Mouse (Mus musculus): ENCODE measurements around the gene BC017158. TPM values are rescaled to one million over a fixed set of nuclear protein-coding genes. Genes with fewer than 3 reads are reported as not detected.
"Not testable (repeated sequence)": the region's sequence is repeated elsewhere in the genome, so short reads cannot be mapped to it uniquely, and the experiment has no call there.

Gene BC017158
- 38.2 and 42.3 TPM in 2 replicates for polyA plus RNA-seq (2014; fragmentation: Nextera tagmentation; extraction: Ambion mirVana)

- no peaks in the 10 kb centered on the region for H3K9me3 ChIP-seq (ENCODE audit: control insufficient read depth, low read length)
- H3K4me2 ChIP-seq = peak within 1 kb of the TSS; percentile 95
- H3K27ac ChIP-seq (ENCODE audit: low read depth, low read length) = peak within 1 kb of the TSS; percentile 83
- peak within 1 kb of the TSS; percentile 84 for H3K4me3 ChIP-seq (ENCODE audit: low read depth, low read length)
- 1% methylated on average over 47 of the region's 47 CpGs for whole genome bisulfite sequencing
- H3K36me3 ChIP-seq (ENCODE audit: control insufficient read depth, insufficient read depth, low read length) = 0 out of 2 replicates have a peak, but pooled peaks cover 3% of the 10 kb centered on the region
- H3K27me3 ChIP-seq (replicated peaks; ENCODE audit: control insufficient read depth, insufficient read depth, low read length) = no peaks in the 10 kb centered on the region
- ATAC-seq (replicated peaks; ENCODE audit: low FRiP score) (peak; percentile 59), DNase-seq (ENCODE audit: low spot score) (peak; percentile 78)
- peak within 1 kb of the TSS; percentile 98 for H3K9ac ChIP-seq (ENCODE audit: low read depth, low read length)
- peaks cover 38% of the 10 kb centered on the region for H3K4me1 ChIP-seq (replicated peaks; ENCODE audit: control insufficient read depth, insufficient read depth, low read length)
These were observed at the start of gene BC017158 for GRCm38 (mm10) chr7:128297617-128298480. Gene BC017158 (minus strand): TSS chr7:128298170.

- WGBS = 62% methylated on average over 8 of the region's 8 CpGs
These were observed 49.0 kb upstream of the BC017158 start for GRCm38 (mm10) chr7:128346991-128347390.

GRCm38 (mm10) chr7:128346522-128346921 is 48.6 kb upstream of the BC017158 start:
- peaks cover 4% of the 10 kb centered on the region; the same call in 1 of the 2 replicates for H3K9me3 ChIP-seq (ENCODE audit: control insufficient read depth, low read length)
- H3K4me1 ChIP-seq (replicated peaks; ENCODE audit: control insufficient read depth, insufficient read depth, low read length) = no peaks in the 10 kb centered on the region
- H3K4me3 ChIP-seq (ENCODE audit: low read depth, low read length) = no peak overlapping the region
- WGBS = 49% methylated on average over 2 of the region's 2 CpGs
- DNase-seq (ENCODE audit: low spot score) = peak; percentile 29
- H3K9ac ChIP-seq (ENCODE audit: low read depth, low read length) = no peak overlapping the region
- ATAC-seq (replicated peaks; ENCODE audit: low FRiP score) = no peak
- H3K27me3 ChIP-seq (replicated peaks; ENCODE audit: control insufficient read depth, insufficient read depth, low read length) = no peaks in the 10 kb centered on the region
- no peak overlapping the region for H3K4me2 ChIP-seq
- H3K27ac ChIP-seq (ENCODE audit: low read depth, low read length) = no peak overlapping the region
- no peaks in the 10 kb centered on the region for H3K36me3 ChIP-seq (ENCODE audit: control insufficient read depth, insufficient read depth, low read length)

More at GRCm38 (mm10) chr7:128346991-128347390, 49.0 kb upstream of the BC017158 start:
- ATAC-seq (replicated peaks; ENCODE audit: low FRiP score) (no peak), DNase-seq (ENCODE audit: low spot score) (no peak)
- no peaks in the 10 kb centered on the region for H3K36me3 ChIP-seq (ENCODE audit: control insufficient read depth, insufficient read depth, low read length)
- H3K27me3 ChIP-seq (replicated peaks; ENCODE audit: control insufficient read depth, insufficient read depth, low read length) = no peaks in the 10 kb centered on the region
- no peak overlapping the region for H3K4me2 ChIP-seq
- H3K9me3 ChIP-seq (ENCODE audit: control insufficient read depth, low read length) = peaks cover 4% of the 10 kb centered on the region; the same call in 1 of the 2 replicates
- H3K4me3 ChIP-seq (ENCODE audit: low read depth, low read length) = no peak overlapping the region
- H3K4me1 ChIP-seq (replicated peaks; ENCODE audit: control insufficient read depth, insufficient read depth, low read length) = no peaks in the 10 kb centered on the region
- H3K27ac ChIP-seq (ENCODE audit: low read depth, low read length) = no peak overlapping the region
- H3K9ac ChIP-seq (ENCODE audit: low read depth, low read length) = no peak overlapping the region

- no peak overlapping the region for H3K27ac ChIP-seq (ENCODE audit: low read depth, low read length)
- no peaks in the 10 kb centered on the region for H3K36me3 ChIP-seq (ENCODE audit: control insufficient read depth, insufficient read depth, low read length)
- no peak for ATAC-seq (replicated peaks; ENCODE audit: low FRiP score)
- DNase-seq (ENCODE audit: low spot score) = peak; percentile 9
- 79% methylated on average over 6 of the region's 6 CpGs for WGBS
- H3K27me3 ChIP-seq (replicated peaks; ENCODE audit: control insufficient read depth, insufficient read depth, low read length) = no peaks in the 10 kb centered on the region
- no peak overlapping the region for H3K4me3 ChIP-seq (ENCODE audit: low read depth, low read length)
- no peak overlapping the region for H3K4me2 ChIP-seq
- H3K9me3 ChIP-seq (ENCODE audit: control insufficient read depth, low read length) = peaks cover 4% of the 10 kb centered on the region; the same call in 1 of the 2 replicates
- H3K4me1 ChIP-seq (replicated peaks; ENCODE audit: control insufficient read depth, insufficient read depth, low read length) = no peaks in the 10 kb centered on the region
- H3K9ac ChIP-seq (ENCODE audit: low read depth, low read length) = no peak overlapping the region
These were observed 47.7 kb upstream of the BC017158 start for GRCm38 (mm10) chr7:128345691-128346090.

GRCm38 (mm10) chr7:128344928-128345653 is 47.1 kb upstream of the BC017158 start:
- Histone ChIP-seq H3K27ac (ENCODE audit: low read depth, low read length) (no peak overlapping the region), H3K4me2 (no peak overlapping the region), H3K9me3 (ENCODE audit: control insufficient read depth, low read length) (peaks cover 4% of the 10 kb centered on the region; the same call in 1 of the 2 replicates), H3K9ac (ENCODE audit: low read depth, low read length) (no peak overlapping the region), H3K27me3 (replicated peaks; ENCODE audit: control insufficient read depth, insufficient read depth, low read length) (no peaks in the 10 kb centered on the region), H3K4me3 (ENCODE audit: low read depth, low read length) (no peak overlapping the region), H3K4me1 (replicated peaks; ENCODE audit: control insufficient read depth, insufficient read depth, low read length) (no peaks in the 10 kb centered on the region), H3K36me3 (ENCODE audit: control insufficient read depth, insufficient read depth, low read length) (no peaks in the 10 kb centered on the region)
- 53% methylated on average over 6 of the region's 6 CpGs for WGBS
- ATAC-seq (replicated peaks; ENCODE audit: low FRiP score) (peak; percentile 60; the same call in 1 of the 2 replicates), DNase-seq (ENCODE audit: low spot score) (peak; percentile 43)

GRCm38 (mm10) chr7:128344488-128344887 is 46.5 kb upstream of the BC017158 start:
- DNase-seq (ENCODE audit: low spot score) (no peak), ATAC-seq (replicated peaks; ENCODE audit: low FRiP score) (no peak)
- H3K4me2 ChIP-seq = no peak overlapping the region
- no peaks in the 10 kb centered on the region for H3K4me1 ChIP-seq (replicated peaks; ENCODE audit: control insufficient read depth, insufficient read depth, low read length)
- WGBS = 79% methylated on average over 7 of the region's 7 CpGs
- H3K9me3 ChIP-seq (ENCODE audit: control insufficient read depth, low read length) = peaks cover 4% of the 10 kb centered on the region; the same call in 1 of the 2 replicates
- no peaks in the 10 kb centered on the region for H3K36me3 ChIP-seq (ENCODE audit: control insufficient read depth, insufficient read depth, low read length)
- H3K27ac ChIP-seq (ENCODE audit: low read depth, low read length) = no peak overlapping the region
- no peak overlapping the region for H3K9ac ChIP-seq (ENCODE audit: low read depth, low read length)
- no peaks in the 10 kb centered on the region for H3K27me3 ChIP-seq (replicated peaks; ENCODE audit: control insufficient read depth, insufficient read depth, low read length)
- no peak overlapping the region for H3K4me3 ChIP-seq (ENCODE audit: low read depth, low read length)

GRCm38 (mm10) chr7:128342691-128343090 is 44.7 kb upstream of the BC017158 start:
- 96% methylated on average over 6 of the region's 10 CpGs for WGBS
- H3K9me3 ChIP-seq (ENCODE audit: control insufficient read depth, low read length); H3K4me2 ChIP-seq; H3K4me3 ChIP-seq (ENCODE audit: low read depth, low read length); H3K27ac ChIP-seq (ENCODE audit: low read depth, low read length); H3K36me3 ChIP-seq (ENCODE audit: control insufficient read depth, insufficient read depth, low read length); ATAC-seq (replicated peaks; ENCODE audit: low FRiP score); H3K27me3 ChIP-seq (replicated peaks; ENCODE audit: control insufficient read depth, insufficient read depth, low read length); H3K4me1 ChIP-seq (replicated peaks; ENCODE audit: control insufficient read depth, insufficient read depth, low read length); H3K9ac ChIP-seq (ENCODE audit: low read depth, low read length): not testable (repeated sequence)
- peak; percentile 24 for DNase-seq (ENCODE audit: low spot score)

GRCm38 (mm10) chr7:128340321-128340720 is 42.4 kb upstream of the BC017158 start:
- ATAC-seq (replicated peaks; ENCODE audit: low FRiP score) = not testable (repeated sequence)
- DNase-seq (ENCODE audit: low spot score) = peak; percentile 15

More at GRCm38 (mm10) chr7:128340321-128340720, 42.4 kb upstream of the BC017158 start:
- 56% methylated on average over 8 of the region's 9 CpGs for WGBS
- H3K27ac ChIP-seq (ENCODE audit: low read depth, low read length); H3K36me3 ChIP-seq (ENCODE audit: control insufficient read depth, insufficient read depth, low read length); H3K9ac ChIP-seq (ENCODE audit: low read depth, low read length); H3K4me2 ChIP-seq; H3K4me1 ChIP-seq (replicated peaks; ENCODE audit: control insufficient read depth, insufficient read depth, low read length); H3K4me3 ChIP-seq (ENCODE audit: low read depth, low read length); H3K9me3 ChIP-seq (ENCODE audit: control insufficient read depth, low read length); H3K27me3 ChIP-seq (replicated peaks; ENCODE audit: control insufficient read depth, insufficient read depth, low read length): not testable (repeated sequence)

Measured in liver, embryonic 11.5 days (tissue).